Mouse (Mus musculus) limb, embryonic 15.5 days (tissue): ENCODE measurements around the gene Agbl4. TPM values are rescaled to one million over a fixed set of nuclear protein-coding genes. Genes with fewer than 3 reads are reported as not detected.
A peak's percentile ranks its signal among the peaks of the same experiment; 100 is the strongest.

ENCODE experiments used
- ATAC-seq: fragments of 200-750 bp; cut with Nextera tagmentation; 2 replicates; pipeline ENCODE4 v1.8.0; 2017; ENCODE audit warnings: low read depth, moderate TSS enrichment; ENCODE audit not compliant: insufficient number of reproducible peaks, low FRiP score, low TSS enrichment
- H3K27ac ChIP-seq: fragments of 300-500 bp; sonication (generic); 2 replicates; pipeline ENCODE4 v1.5.1; 2015; ENCODE audit warnings: moderate library complexity, mild to moderate bottlenecking, inconsistent platforms
- H3K27me3 ChIP-seq: fragments of 300-500 bp; sonication (generic); 2 replicates; pipeline ENCODE4 v1.6.1; 2015; ENCODE audit warnings: inconsistent platforms
- H3K36me3 ChIP-seq: fragments of 300-500 bp; sonication (generic); 2 replicates; pipeline ENCODE4 v1.6.1; 2015; ENCODE audit warnings: inconsistent platforms
- H3K4me1 ChIP-seq: fragments of 300-500 bp; sonication (generic); 2 replicates; pipeline ENCODE4 v1.6.1; 2015; ENCODE audit warnings: inconsistent platforms
- H3K4me2 ChIP-seq: fragments of 300-500 bp; sonication (generic); 2 replicates; pipeline ENCODE4 v1.6.1; 2015; ENCODE audit warnings: mild to moderate bottlenecking, inconsistent platforms
- H3K4me3 ChIP-seq: fragments of 300-500 bp; sonication (generic); 2 replicates; pipeline ENCODE4 v1.5.1; 2015; ENCODE audit warnings: mild to moderate bottlenecking, inconsistent platforms
- H3K9ac ChIP-seq: fragments of 300-500 bp; sonication (generic); 2 replicates; pipeline ENCODE4 v1.6.1; 2015; ENCODE audit warnings: inconsistent platforms
- H3K9me3 ChIP-seq: fragments of 300-500 bp; sonication (generic); 2 replicates; pipeline ENCODE4 v1.6.1; 2016; ENCODE audit warnings: inconsistent platforms
- WGBS: fragments of 180-500 bp; shearing (Covaris S2); methylation state at CpG from one replicate; pipeline ENCODE4 v1.1.7; 2015; 5-methylcytosine and 5-hydroxymethylcytosine counted together
- polyA plus RNA-seq: library from polyadenylated mRNA; unstranded; fragments of >200 nt; fragmentation: Nextera tagmentation; extraction: Ambion mirVana; gene quantifications from 2 replicates; pipeline ENCODE4 v1.2.1, GENCODE M21; 2015

Gene Agbl4
- polyA plus RNA-seq, 1 experiment from 2014 or later, result 0.17 TPM

GRCm38 (mm10) chr4:111432417-111432816 lies 1035.0 kb downstream of the Agbl4 start:
- Histone ChIP-seq H3K27me3 (no peaks in the 10 kb centered on the region), H3K36me3 (peaks cover 37% of the 10 kb centered on the region), H3K4me2 (no peak overlapping the region), H3K4me3 (no peak overlapping the region), H3K4me1 (no peaks in the 10 kb centered on the region), H3K9me3 (no peaks in the 10 kb centered on the region), H3K9ac (no peak overlapping the region), H3K27ac (no peak overlapping the region)
- WGBS, result 66% methylated on average over 5 of the region's 5 CpGs
- ATAC-seq, result no peak

DNA sequence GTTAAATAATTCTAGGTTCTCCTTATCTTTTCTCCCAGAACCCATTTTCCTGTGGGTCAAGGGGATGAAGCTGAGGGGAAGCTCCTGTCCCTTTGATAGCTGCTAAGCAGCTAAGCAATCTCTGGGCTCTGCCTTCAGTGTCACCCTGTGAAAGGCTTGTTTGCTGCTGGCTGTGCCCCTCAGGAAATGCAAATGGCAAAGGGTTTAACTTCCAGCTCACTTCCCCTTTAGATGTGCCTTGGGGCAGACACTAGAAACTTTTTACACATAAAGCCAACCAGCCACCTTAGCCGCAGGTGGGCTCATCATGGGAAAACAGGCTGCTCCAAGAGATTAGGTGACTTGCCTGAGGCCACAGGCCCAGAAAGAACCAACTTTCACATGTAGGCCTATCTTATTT lies 1044.2 kb downstream of the Agbl4 start:
- no peak overlapping the region for H3K4me2 ChIP-seq
- no peak for ATAC-seq
- H3K9me3 ChIP-seq, result no peaks in the 10 kb centered on the region
- H3K4me1 ChIP-seq, result peaks cover 14% of the 10 kb centered on the region; the same call in 1 of the 2 replicates
- H3K36me3 ChIP-seq, result peaks cover 18% of the 10 kb centered on the region
- WGBS, result 64% methylated on average over 1 of the region's 1 CpGs
- no peak overlapping the region for H3K4me3 ChIP-seq
- no peak overlapping the region for H3K9ac ChIP-seq
- no peak overlapping the region for H3K27ac ChIP-seq
- no peaks in the 10 kb centered on the region for H3K27me3 ChIP-seq

DNA sequence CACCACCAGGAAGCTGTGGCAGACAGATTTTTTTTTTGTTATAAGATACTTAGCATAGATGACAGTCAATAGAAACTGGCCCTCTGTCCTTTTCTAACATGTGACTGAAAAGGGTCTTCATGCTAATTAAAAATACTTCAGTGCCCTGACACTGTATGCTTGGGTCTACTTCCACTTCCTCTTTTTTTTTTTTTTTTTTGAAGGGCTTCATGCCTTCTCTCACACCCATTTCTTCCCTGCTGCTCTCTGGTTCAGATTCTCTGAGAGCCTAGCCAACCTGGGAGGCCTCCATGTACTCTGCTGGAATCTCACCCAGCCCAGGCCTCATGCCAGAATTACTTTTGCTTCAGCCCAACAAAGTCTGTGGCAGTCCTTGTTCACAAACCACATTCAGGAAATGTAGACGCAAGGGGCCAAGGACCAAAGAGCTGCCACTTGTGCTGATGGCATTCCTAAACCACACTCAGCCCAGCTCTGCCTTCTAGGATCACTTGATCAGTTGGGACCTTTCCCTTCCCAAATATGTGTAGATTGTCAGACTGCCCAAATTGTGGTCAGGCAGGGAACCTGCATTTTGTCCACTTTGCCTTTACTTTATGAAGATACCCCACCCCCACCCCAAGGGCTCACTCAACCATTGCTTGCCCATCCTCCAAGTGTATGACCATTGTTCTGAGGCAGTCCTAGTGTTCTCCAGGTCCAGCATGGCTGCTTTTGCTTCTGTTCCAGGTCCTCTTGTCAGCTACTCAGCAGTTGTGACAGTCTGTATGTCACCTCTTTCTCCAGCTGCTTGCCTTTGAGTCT lies 1045.2 kb downstream of the Agbl4 start:
- peaks cover 14% of the 10 kb centered on the region; the same call in 1 of the 2 replicates for H3K4me1 ChIP-seq
- WGBS, result 44% methylated on average over 1 of the region's 1 CpGs
- no peak overlapping the region for H3K9ac ChIP-seq
- no peak overlapping the region for H3K4me2 ChIP-seq
- no peak overlapping the region for H3K27ac ChIP-seq
- H3K4me3 ChIP-seq, result no peak overlapping the region
- peaks cover 13% of the 10 kb centered on the region; the same call in 1 of the 2 replicates for H3K36me3 ChIP-seq
- no peaks in the 10 kb centered on the region for H3K27me3 ChIP-seq
- no peaks in the 10 kb centered on the region for H3K9me3 ChIP-seq
- ATAC-seq, result no peak

- Histone ChIP-seq H3K36me3 (peaks cover 21% of the 10 kb centered on the region; the same call in 1 of the 2 replicates), H3K27ac (no peak overlapping the region), H3K9me3 (no peaks in the 10 kb centered on the region), H3K4me2 (no peak overlapping the region), H3K4me3 (no peak overlapping the region), H3K9ac (no peak overlapping the region), H3K4me1 (peaks cover 14% of the 10 kb centered on the region; the same call in 1 of the 2 replicates), H3K27me3 (no peaks in the 10 kb centered on the region)
- no peak for ATAC-seq
- WGBS, result 73% methylated on average over 10 of the region's 10 CpGs
Measured at GRCm38 (mm10) chr4:111443906-111444615, 1046.6 kb downstream of the Agbl4 start.

GRCm38 (mm10) chr4:111444616-111445160 lies 1047.2 kb downstream of the Agbl4 start:
- Histone ChIP-seq H3K9me3 (no peaks in the 10 kb centered on the region), H3K36me3 (peaks cover 23% of the 10 kb centered on the region; the same call in 1 of the 2 replicates), H3K4me2 (no peak overlapping the region), H3K9ac (no peak overlapping the region), H3K27me3 (no peaks in the 10 kb centered on the region), H3K4me1 (peaks cover 14% of the 10 kb centered on the region; the same call in 1 of the 2 replicates), H3K4me3 (no peak overlapping the region), H3K27ac (no peak overlapping the region)
- WGBS, result 44% methylated on average over 1 of the region's 1 CpGs
- ATAC-seq, result no peak

DNA sequence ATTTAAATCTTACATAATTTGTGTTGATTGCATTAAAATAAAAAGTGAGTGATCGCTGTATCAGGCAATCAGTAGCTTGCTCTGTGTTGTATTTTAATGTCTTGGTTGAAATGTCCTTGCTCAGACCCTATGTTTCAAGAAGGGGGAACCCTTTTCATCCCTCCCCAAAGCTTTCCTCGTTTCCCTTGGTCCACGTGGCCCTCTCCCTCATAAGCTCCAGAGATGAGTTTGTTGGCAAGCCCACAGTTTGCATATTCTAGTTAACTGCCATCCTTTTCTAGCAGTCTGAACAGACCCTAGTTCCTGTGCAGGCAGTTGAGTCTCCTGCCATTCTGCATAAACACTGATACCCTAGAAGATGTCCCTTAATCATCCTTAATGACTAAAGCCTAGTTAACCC lies 1050.5 kb downstream of the Agbl4 start:
- no peaks in the 10 kb centered on the region for H3K27me3 ChIP-seq
- peaks cover 18% of the 10 kb centered on the region for H3K4me1 ChIP-seq
- H3K27ac ChIP-seq, result no peak overlapping the region
- 80% methylated on average over 3 of the region's 3 CpGs for WGBS
- H3K4me2 ChIP-seq, result no peak overlapping the region
- no peaks in the 10 kb centered on the region for H3K9me3 ChIP-seq
- H3K4me3 ChIP-seq, result no peak overlapping the region
- no peak for ATAC-seq
- H3K9ac ChIP-seq, result no peak overlapping the region
- H3K36me3 ChIP-seq, result peaks cover 42% of the 10 kb centered on the region; the same call in 1 of the 2 replicates

DNA sequence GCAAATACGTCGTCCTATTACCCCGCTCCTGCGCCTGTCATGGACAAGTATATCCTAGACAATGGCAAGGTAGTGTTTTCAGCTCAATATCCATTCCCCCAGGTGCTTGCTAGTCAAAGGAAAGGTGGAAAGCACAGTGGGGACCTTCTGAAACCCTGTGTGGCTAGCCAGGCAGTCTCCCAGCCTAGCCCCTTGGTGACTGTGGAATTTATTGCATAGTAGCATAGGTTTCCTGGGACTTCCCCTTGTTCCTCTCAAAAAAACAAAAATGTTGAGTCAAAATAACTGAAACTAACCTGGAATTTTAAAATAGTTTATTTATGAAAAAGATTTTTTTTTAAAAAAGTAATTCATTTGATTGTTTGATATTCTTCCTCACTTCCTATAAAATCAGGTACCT lies 1051.1 kb downstream of the Agbl4 start:
- no peak overlapping the region for H3K9ac ChIP-seq
- H3K27me3 ChIP-seq, result no peaks in the 10 kb centered on the region
- peaks cover 42% of the 10 kb centered on the region; the same call in 1 of the 2 replicates for H3K36me3 ChIP-seq
- H3K4me2 ChIP-seq, result no peak overlapping the region
- H3K4me1 ChIP-seq, result peaks cover 18% of the 10 kb centered on the region
- WGBS, result 97% methylated on average over 4 of the region's 4 CpGs
- no peak overlapping the region for H3K4me3 ChIP-seq
- no peak overlapping the region for H3K27ac ChIP-seq
- H3K9me3 ChIP-seq, result no peaks in the 10 kb centered on the region
- ATAC-seq, result no peak

DNA sequence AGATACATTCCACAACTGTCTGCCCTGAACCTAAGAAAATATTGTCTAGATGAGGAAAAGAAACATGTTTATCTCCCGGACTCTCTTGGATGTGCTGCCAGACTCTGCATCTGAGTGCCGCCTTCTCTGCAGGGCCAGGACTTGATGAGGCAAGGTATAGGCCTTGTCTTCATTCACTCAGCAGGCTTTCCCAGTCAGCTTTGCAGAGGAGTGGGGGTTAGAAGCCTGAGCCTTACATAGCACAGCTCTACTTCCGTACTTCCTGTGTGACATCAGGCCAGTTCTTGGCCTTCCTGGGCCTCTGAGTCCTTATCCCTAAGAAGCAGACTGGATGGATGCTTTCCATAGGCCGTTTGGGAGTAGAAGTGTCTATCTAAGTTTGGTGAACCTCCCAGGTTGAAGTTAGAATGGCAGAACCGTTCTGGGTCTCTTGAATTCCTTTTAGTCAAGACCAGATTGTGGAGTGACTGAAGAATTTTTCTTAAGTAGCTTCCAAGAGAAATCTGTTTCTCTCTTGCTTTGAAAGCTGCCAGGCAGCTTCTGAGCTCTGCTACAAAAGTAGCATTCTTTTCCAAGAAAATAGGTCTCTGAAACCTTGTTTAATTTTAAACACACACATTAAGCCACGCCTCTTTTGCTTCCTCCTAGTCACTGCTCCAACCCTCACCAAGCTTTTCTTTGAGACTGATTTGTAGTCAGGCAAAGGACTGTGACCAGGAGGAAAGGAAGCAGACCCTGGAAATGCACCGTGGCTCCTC lies 1052.2 kb downstream of the Agbl4 start:
- Histone ChIP-seq H3K9ac (no peak overlapping the region), H3K27ac (peak overlapping the region; percentile 69), H3K4me3 (no peak overlapping the region), H3K4me2 (no peak overlapping the region), H3K9me3 (no peaks in the 10 kb centered on the region), H3K36me3 (peaks cover 48% of the 10 kb centered on the region), H3K4me1 (peaks cover 18% of the 10 kb centered on the region), H3K27me3 (no peaks in the 10 kb centered on the region)
- no peak for ATAC-seq
- 65% methylated on average over 7 of the region's 7 CpGs for WGBS

DNA sequence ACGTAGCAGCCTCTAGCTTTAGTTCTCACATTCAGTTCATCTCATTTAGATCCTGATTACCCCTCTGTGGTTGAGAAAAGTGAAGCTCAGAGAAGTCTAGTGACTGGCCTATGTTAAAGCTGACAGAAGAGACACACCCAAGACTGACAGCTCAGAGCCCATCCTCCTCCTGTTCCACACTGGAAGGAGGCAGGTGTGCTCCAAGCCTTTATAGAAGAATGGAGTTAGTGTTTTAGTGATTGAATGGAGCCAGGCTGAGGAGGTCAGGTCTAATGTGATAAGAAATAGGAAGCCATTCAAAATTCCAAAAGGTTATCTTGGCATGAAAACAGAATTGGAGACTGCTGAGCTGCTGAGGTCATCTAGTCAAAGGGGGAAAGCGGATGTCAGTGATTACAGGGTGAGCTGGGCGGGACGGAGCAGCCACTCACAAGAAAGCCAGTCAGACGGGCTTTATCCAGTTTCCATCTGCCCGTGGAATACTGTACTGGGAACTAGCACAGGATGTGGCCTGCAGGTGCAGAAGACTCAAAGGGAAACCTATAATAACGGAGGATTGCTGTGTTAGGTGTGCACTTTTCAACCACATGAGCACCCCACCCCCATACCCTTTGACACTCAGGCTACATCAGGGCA lies 1053.9 kb downstream of the Agbl4 start:
- H3K4me2 ChIP-seq, result no peak overlapping the region
- H3K4me1 ChIP-seq, result peaks cover 18% of the 10 kb centered on the region
- no peak overlapping the region for H3K9ac ChIP-seq
- peak; percentile 55; the same call in 1 of the 2 replicates for ATAC-seq
- H3K36me3 ChIP-seq, result peaks cover 55% of the 10 kb centered on the region
- 68% methylated on average over 7 of the region's 7 CpGs for WGBS
- no peaks in the 10 kb centered on the region for H3K9me3 ChIP-seq
- no peak overlapping the region for H3K4me3 ChIP-seq
- no peaks in the 10 kb centered on the region for H3K27me3 ChIP-seq
- no peak overlapping the region for H3K27ac ChIP-seq

- Histone ChIP-seq H3K9ac (no peak overlapping the region), H3K27me3 (no peaks in the 10 kb centered on the region), H3K9me3 (no peaks in the 10 kb centered on the region), H3K36me3 (peaks cover 58% of the 10 kb centered on the region), H3K4me1 (peaks cover 18% of the 10 kb centered on the region), H3K4me2 (no peak overlapping the region), H3K27ac (no peak overlapping the region), H3K4me3 (no peak overlapping the region)
- ATAC-seq, result no peak
- 90% methylated on average over 5 of the region's 5 CpGs for WGBS
Measured at GRCm38 (mm10) chr4:111452192-111452591, 1054.7 kb downstream of the Agbl4 start.

DNA sequence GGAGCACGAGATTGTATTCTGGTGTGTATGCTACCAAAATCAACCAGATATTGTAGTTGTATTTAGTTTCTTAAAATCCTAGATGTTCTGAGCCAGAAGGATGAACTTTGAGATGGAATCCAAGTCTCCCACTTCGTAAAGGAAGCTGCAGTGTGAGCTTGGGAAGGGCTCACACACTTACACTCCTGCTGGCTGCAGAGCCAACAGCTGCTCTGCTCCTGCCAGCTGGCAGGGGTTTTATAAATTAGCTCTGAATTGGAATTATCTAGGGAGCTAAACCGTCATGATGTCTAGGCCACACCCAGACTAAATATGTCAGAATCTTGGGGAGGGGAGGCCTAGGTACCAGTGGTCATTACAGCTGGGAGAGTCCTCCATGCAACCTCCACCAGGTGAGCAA lies 1055.8 kb downstream of the Agbl4 start:
- Histone ChIP-seq H3K27ac (no peak overlapping the region), H3K9me3 (no peaks in the 10 kb centered on the region), H3K4me1 (peaks cover 18% of the 10 kb centered on the region), H3K36me3 (peaks cover 63% of the 10 kb centered on the region), H3K9ac (no peak overlapping the region), H3K27me3 (no peaks in the 10 kb centered on the region), H3K4me3 (no peak overlapping the region), H3K4me2 (no peak overlapping the region)
- 43% methylated on average over 3 of the region's 3 CpGs for WGBS
- ATAC-seq, result no peak
